ENCODE assay signal across 20 mouse cellular contexts in the genomic region with DNA sequence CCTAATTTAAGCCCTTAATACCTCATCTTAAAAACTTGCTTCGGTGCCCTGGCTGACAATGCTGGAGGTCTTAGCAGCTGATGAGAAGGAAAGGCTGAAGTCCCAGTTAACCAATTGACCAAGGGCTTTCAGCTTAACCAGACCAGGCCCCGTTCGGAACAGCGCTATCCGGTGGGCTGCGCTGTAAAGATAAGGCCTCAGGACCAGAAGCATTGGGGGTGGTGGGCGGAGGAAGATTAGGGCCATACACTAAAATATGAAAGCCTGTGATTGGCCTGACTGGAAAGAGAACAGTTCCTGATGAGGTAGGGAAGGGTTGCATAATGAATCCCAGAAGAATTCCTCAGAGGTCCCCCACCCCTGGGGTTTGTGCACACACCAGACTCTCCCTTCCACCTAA. TPM values are rescaled to one million over a fixed set of nuclear protein-coding genes. Genes with fewer than 3 reads are reported as not detected.
DNase-seq lines count a peak whose midpoint lies in the region; ATAC-seq and TF ChIP-seq lines count a peak whose summit lies in the region.
"Had no signal": no experiment of that assay in that cellular context is flagged by ENCODE, and none has a peak within 500 bp of the region (broad histone marks: within the 10 kb centered on the region; RNA-seq: fewer than 3 reads in every experiment).

No protein-coding gene starts in this region.

- H3K4me1 ChIP-seq in heart, embryonic 11.5 days (ENCODE audit: control insufficient read depth, insufficient read depth, low read length) = peaks cover 24% of the 10 kb centered on the region
- H3K4me1 ChIP-seq in midbrain, embryonic 12.5 days = peaks cover 40% of the 10 kb centered on the region
- H3K4me1 ChIP-seq in midbrain, postnatal 0 days (ENCODE audit: insufficient read depth, low read length) = peaks cover 9% of the 10 kb centered on the region; the same call in 1 of the 2 replicates
- H3K4me1 ChIP-seq in liver, embryonic 14.5 days (replicated peaks; ENCODE audit: control insufficient read depth in 2 of 2, insufficient read depth in 2 of 2, low read length in 1 of 2) = peaks cover 19 to 31% of the 10 kb centered on the region in 2 experiments

- H3K9me3 ChIP-seq in heart, embryonic 11.5 days (replicated peaks; ENCODE audit: control insufficient read depth, low read length) = no peaks in the 10 kb centered on the region
- H3K9me3 ChIP-seq in midbrain, embryonic 12.5 days = no peaks in the 10 kb centered on the region
- no peaks in the 10 kb centered on the region for H3K9me3 ChIP-seq in midbrain, postnatal 0 days (ENCODE audit: low read length)
- H3K9me3 ChIP-seq in liver, embryonic 14.5 days (ENCODE audit: control insufficient read depth, low read length) = no peaks in the 10 kb centered on the region
- H3K9me3 ChIP-seq: stomach, embryonic 15.5 days had no signal

- intact Hi-C loops in heart, postnatal 10 days (cut with DNase I) = no loop called here

- ATAC-seq in heart, embryonic 11.5 days (replicated peaks; ENCODE audit: insufficient number of reproducible peaks, low FRiP score, low TSS enrichment) = no peak
- ATAC-seq in midbrain, embryonic 12.5 days (ENCODE audit: low FRiP score, low read depth) = no peak
- ATAC-seq in midbrain, postnatal 0 days (ENCODE audit: low FRiP score) = no peak
- ATAC-seq in liver, embryonic 14.5 days (ENCODE audit: insufficient read depth) = no peak
- ATAC-seq: inflammation-experienced regulatory T-cells, adult 6 months had no signal

- H3K4me2 ChIP-seq in heart, embryonic 11.5 days = 0 out of 2 replicates have a peak overlapping the region, but pooled peaks have one; percentile 2
- no peak overlapping the region for H3K4me2 ChIP-seq in midbrain, embryonic 12.5 days (replicated peaks)
- no peak overlapping the region for H3K4me2 ChIP-seq in midbrain, postnatal 0 days (ENCODE audit: low read depth, low read length, poor library complexity, severe bottlenecking)
- H3K4me2 ChIP-seq in liver, embryonic 14.5 days (ENCODE audit: low read depth) = no peak overlapping the region
- H3K4me2 ChIP-seq: lung, embryonic 14.5 days; stomach, embryonic 15.5 days had no signal

- no peak for TF ChIP-seq CTCF in midbrain, postnatal 0 days (IDR thresholded peaks at IDR 0.05)
- no peak for TF ChIP-seq CTCF in liver, embryonic 14.5 days (IDR thresholded peaks at IDR 0.05; ENCODE audit: low read depth)

- no peaks in the 10 kb centered on the region for H3K36me3 ChIP-seq in heart, embryonic 11.5 days (ENCODE audit: control insufficient read depth, insufficient read depth, low read length)
- H3K36me3 ChIP-seq in midbrain, embryonic 12.5 days = no peaks in the 10 kb centered on the region
- H3K36me3 ChIP-seq in midbrain, postnatal 0 days (ENCODE audit: insufficient read depth, low read length) = no peaks in the 10 kb centered on the region
- no peaks in the 10 kb centered on the region for H3K36me3 ChIP-seq in liver, embryonic 14.5 days (replicated peaks; ENCODE audit: control insufficient read depth, insufficient read depth, low read depth)
- H3K36me3 ChIP-seq: stomach, embryonic 15.5 days had no signal

- 0 out of 2 replicates have a peak, but pooled peaks have one; percentile 20 for TF ChIP-seq EP300 in liver, embryonic 14.5 days (IDR thresholded peaks at IDR 0.05; ENCODE audit: low read depth)

- no peak overlapping the region for H3K9ac ChIP-seq in heart, embryonic 11.5 days (ENCODE audit: low read depth, low read length)
- no peak overlapping the region for H3K9ac ChIP-seq in midbrain, embryonic 12.5 days (replicated peaks)
- H3K9ac ChIP-seq in midbrain, postnatal 0 days (replicated peaks; ENCODE audit: low read length, poor library complexity, severe bottlenecking) = no peak overlapping the region
- no peak overlapping the region for H3K9ac ChIP-seq in liver, embryonic 14.5 days (replicated peaks)
- H3K9ac ChIP-seq: lung, embryonic 14.5 days; stomach, embryonic 15.5 days had no signal

- 20% methylated on average over 7 of the region's 7 CpGs for WGBS in heart, embryonic 11.5 days (ENCODE audit: insufficient replicate concordance)
- WGBS in midbrain, embryonic 12.5 days = 48% methylated on average over 7 of the region's 7 CpGs
- WGBS in midbrain, postnatal 0 days = 47% methylated on average over 7 of the region's 7 CpGs
- 6% methylated on average over 7 of the region's 7 CpGs for WGBS in liver, embryonic 14.5 days (ENCODE audit: insufficient replicate concordance)

- H3K4me3 ChIP-seq in heart, embryonic 11.5 days (ENCODE audit: low read depth, low read length) = no peak overlapping the region
- no peak overlapping the region for H3K4me3 ChIP-seq in midbrain, embryonic 12.5 days
- H3K4me3 ChIP-seq in midbrain, postnatal 0 days (ENCODE audit: low read depth, low read length) = no peak overlapping the region
- H3K4me3 ChIP-seq in liver, embryonic 14.5 days (ENCODE audit: insufficient read depth in 1 of 2, low read depth in 2 of 2, low read length in 2 of 2) = no peak overlapping the region
- H3K4me3 ChIP-seq: heart, adult 2 months; stomach, embryonic 15.5 days had no signal

- H3K27ac ChIP-seq in heart, embryonic 11.5 days (ENCODE audit: low read depth, low read length) = peak overlapping the region; percentile 37; the same call in 1 of the 2 replicates
- H3K27ac ChIP-seq in midbrain, embryonic 12.5 days (replicated peaks) = peak overlapping the region; percentile 69
- H3K27ac ChIP-seq in midbrain, postnatal 0 days (ENCODE audit: low read depth, low read length) = no peak overlapping the region
- no peak overlapping the region for H3K27ac ChIP-seq in liver, embryonic 14.5 days
- H3K27ac ChIP-seq: heart, adult 2 months; macrophage; stomach, embryonic 15.5 days had no signal

- H3K27me3 ChIP-seq in heart, embryonic 11.5 days (ENCODE audit: control insufficient read depth, insufficient read depth, low read length) = peaks cover 14% of the 10 kb centered on the region
- peaks cover 22% of the 10 kb centered on the region for H3K27me3 ChIP-seq in midbrain, embryonic 12.5 days
- H3K27me3 ChIP-seq in midbrain, postnatal 0 days (ENCODE audit: insufficient read depth, low read length) = no peaks in the 10 kb centered on the region
- peaks cover 38% of the 10 kb centered on the region for H3K27me3 ChIP-seq in liver, embryonic 14.5 days (ENCODE audit: control insufficient read depth, insufficient read depth, low read length)

- DNase-seq in heart, postnatal 10 days = no peak
- no peak for DNase-seq in midbrain, postnatal 0 days (ENCODE audit: low spot score)
- no peak for DNase-seq in liver, embryonic 14.5 days (ENCODE audit: low read depth in 3 of 3, low spot score in 3 of 3)
- DNase-seq in retina, postnatal 1 day = no peak
- no peak for DNase-seq in lung, postnatal 36 days
- DNase-seq: cerebellum, postnatal 25 days; gastrocnemius, postnatal 10 days; heart, adult 2 months; heart, postnatal 14 days; kidney, adult 9 months; kidney, postnatal 36 days; lung, embryonic 14.5 days; spleen, adult 18-20 months had no signal

RNA-seq across cellular contexts. Expression of gene Asic1, which starts 7.8 kb away (rescaled TPM):
- polyA plus RNA-seq in heart, embryonic 11.5 days (2014; fragmentation: Nextera tagmentation; extraction: Ambion mirVana) = 1.8 and 2.1 TPM in 2 replicates
- under 1 TPM; 0.69 to 0.72 TPM for total RNA-seq in heart, postnatal 10 days (2021)
- polyA plus RNA-seq in midbrain, embryonic 12.5 days (2016; fragmentation: Nextera tagmentation; extraction: Ambion mirVana) = 36.0 and 43.7 TPM in 2 replicates
- total RNA-seq in midbrain, postnatal 0 days (2014; rRNA removed) = 138 and 150 TPM in 2 replicates
- 37.3 and 42.1 TPM in 2 replicates for polyA plus RNA-seq in midbrain, postnatal 0 days (2015; fragmentation: Nextera tagmentation; extraction: Ambion mirVana)
- polyA plus RNA-seq in liver, embryonic 14.5 days (2012; rRNA removed) = 0.15 and 0.34 TPM in 2 replicates
- 0.04 and 0.06 TPM in 2 replicates for polyA plus RNA-seq in liver, embryonic 14.5 days (2014; fragmentation: Nextera tagmentation; extraction: Ambion mirVana)

RNA-seq across cellular contexts. Expression of gene Racgap1, which starts 10.9 kb away (rescaled TPM):
- 91.8 and 126 TPM in 2 replicates for polyA plus RNA-seq in heart, embryonic 11.5 days (2014; fragmentation: Nextera tagmentation; extraction: Ambion mirVana)
- total RNA-seq in heart, postnatal 10 days (2021) = 10 to 100 TPM; 28.7 to 29.6 TPM
- 223 TPM in 2 replicates for polyA plus RNA-seq in midbrain, embryonic 12.5 days (2016; fragmentation: Nextera tagmentation; extraction: Ambion mirVana)
- total RNA-seq in midbrain, postnatal 0 days (2014; rRNA removed) = 27.0 and 32.9 TPM in 2 replicates
- polyA plus RNA-seq in midbrain, postnatal 0 days (2015; fragmentation: Nextera tagmentation; extraction: Ambion mirVana) = 27.2 TPM in 2 replicates
- 41.6 and 53.5 TPM in 2 replicates for polyA plus RNA-seq in liver, embryonic 14.5 days (2012; rRNA removed)
- 51.1 and 55.4 TPM in 2 replicates for polyA plus RNA-seq in liver, embryonic 14.5 days (2014; fragmentation: Nextera tagmentation; extraction: Ambion mirVana)

RNA-seq across cellular contexts. Expression of gene Smarcd1, which starts 39.6 kb away (rescaled TPM):
- 24.8 and 26.6 TPM in 2 replicates for polyA plus RNA-seq in heart, embryonic 11.5 days (2014; fragmentation: Nextera tagmentation; extraction: Ambion mirVana)
- total RNA-seq in heart, postnatal 10 days (2021) = 10 to 100 TPM; 39.2 to 40.2 TPM
- 141 and 157 TPM in 2 replicates for polyA plus RNA-seq in midbrain, embryonic 12.5 days (2016; fragmentation: Nextera tagmentation; extraction: Ambion mirVana)
- 83.0 and 93.0 TPM in 2 replicates for total RNA-seq in midbrain, postnatal 0 days (2014; rRNA removed)
- 77.7 and 92.2 TPM in 2 replicates for polyA plus RNA-seq in midbrain, postnatal 0 days (2015; fragmentation: Nextera tagmentation; extraction: Ambion mirVana)
- 6.7 and 6.9 TPM in 2 replicates for polyA plus RNA-seq in liver, embryonic 14.5 days (2012; rRNA removed)
- 4.4 and 4.8 TPM in 2 replicates for polyA plus RNA-seq in liver, embryonic 14.5 days (2014; fragmentation: Nextera tagmentation; extraction: Ambion mirVana)

RNA-seq across cellular contexts. Expression of gene Gm17349, which starts 42.9 kb away (rescaled TPM):
- not detected in 2 replicates for polyA plus RNA-seq in heart, embryonic 11.5 days (2014; fragmentation: Nextera tagmentation; extraction: Ambion mirVana)
- 1 to 10 TPM; 4.7 to 5.5 TPM for total RNA-seq in heart, postnatal 10 days (2021)
- polyA plus RNA-seq in midbrain, embryonic 12.5 days (2016; fragmentation: Nextera tagmentation; extraction: Ambion mirVana) = not detected in 2 replicates
- total RNA-seq in midbrain, postnatal 0 days (2014; rRNA removed) = not detected in 2 replicates
- polyA plus RNA-seq in midbrain, postnatal 0 days (2015; fragmentation: Nextera tagmentation; extraction: Ambion mirVana) = not detected in 2 replicates
- not detected in 2 replicates for polyA plus RNA-seq in liver, embryonic 14.5 days (2012; rRNA removed)
- polyA plus RNA-seq in liver, embryonic 14.5 days (2014; fragmentation: Nextera tagmentation; extraction: Ambion mirVana) = not detected in 2 replicates
- polyA plus RNA-seq: C2C12; heart, adult 2 months; inflammation-experienced regulatory T-cells, adult 6 months; lung, embryonic 14.5 days; macrophage; stomach, embryonic 15.5 days; thymus, postnatal 0 days had no signal

RNA-seq across cellular contexts. Expression of gene Gpd1, which starts 54.9 kb away (rescaled TPM):
- 0.62 and 0.63 TPM in 2 replicates for polyA plus RNA-seq in heart, embryonic 11.5 days (2014; fragmentation: Nextera tagmentation; extraction: Ambion mirVana)
- 100 to 1,000 TPM in 1 of 2 experiments, 10 to 100 TPM in 1; 74.8 to 238 TPM for total RNA-seq in heart, postnatal 10 days (2021)
- 0.75 and 0.96 TPM in 2 replicates for polyA plus RNA-seq in midbrain, embryonic 12.5 days (2016; fragmentation: Nextera tagmentation; extraction: Ambion mirVana)
- 2.8 and 3.3 TPM in 2 replicates for total RNA-seq in midbrain, postnatal 0 days (2014; rRNA removed)
- polyA plus RNA-seq in midbrain, postnatal 0 days (2015; fragmentation: Nextera tagmentation; extraction: Ambion mirVana) = 1.1 and 1.2 TPM in 2 replicates
- 8.1 and 9.1 TPM in 2 replicates for polyA plus RNA-seq in liver, embryonic 14.5 days (2012; rRNA removed)
- 5.2 and 5.3 TPM in 2 replicates for polyA plus RNA-seq in liver, embryonic 14.5 days (2014; fragmentation: Nextera tagmentation; extraction: Ambion mirVana)

Comparison
In these comparisons a context has a peak if more than half of its experiments do, and no peak if none do; other contexts are left out.
1. H3K27ac ChIP-seq: peak in heart, embryonic 11.5 days (single experiment) and midbrain, embryonic 12.5 days (single experiment); none in midbrain, postnatal 0 days (single experiment) and liver, embryonic 14.5 days (single experiment).
2. RNA of gene Asic1, which starts 7.8 kb away (polyA plus RNA-seq): 37.3 to 42.1 TPM in midbrain, postnatal 0 days and 36.0 to 43.7 TPM in midbrain, embryonic 12.5 days; 1.8 to 2.1 TPM in heart, embryonic 11.5 days and 0.04 to 0.34 TPM in liver, embryonic 14.5 days; every median in the first group is over 10 times any median in the second.